Mouse (Mus musculus): Measurements from ENCODE around the gene Ccnd1. TPM values are rescaled to one million over a fixed set of nuclear protein-coding genes. Genes with fewer than 3 reads are reported as not detected.
A peak's percentile ranks its signal among the peaks of the same experiment; 100 is the strongest.

The Ccnd1 gene
- polyA plus RNA-seq (2015; fragmentation: Nextera tagmentation; extraction: Ambion mirVana) = 59.3 and 72.2 TPM in 2 replicates

DNA sequence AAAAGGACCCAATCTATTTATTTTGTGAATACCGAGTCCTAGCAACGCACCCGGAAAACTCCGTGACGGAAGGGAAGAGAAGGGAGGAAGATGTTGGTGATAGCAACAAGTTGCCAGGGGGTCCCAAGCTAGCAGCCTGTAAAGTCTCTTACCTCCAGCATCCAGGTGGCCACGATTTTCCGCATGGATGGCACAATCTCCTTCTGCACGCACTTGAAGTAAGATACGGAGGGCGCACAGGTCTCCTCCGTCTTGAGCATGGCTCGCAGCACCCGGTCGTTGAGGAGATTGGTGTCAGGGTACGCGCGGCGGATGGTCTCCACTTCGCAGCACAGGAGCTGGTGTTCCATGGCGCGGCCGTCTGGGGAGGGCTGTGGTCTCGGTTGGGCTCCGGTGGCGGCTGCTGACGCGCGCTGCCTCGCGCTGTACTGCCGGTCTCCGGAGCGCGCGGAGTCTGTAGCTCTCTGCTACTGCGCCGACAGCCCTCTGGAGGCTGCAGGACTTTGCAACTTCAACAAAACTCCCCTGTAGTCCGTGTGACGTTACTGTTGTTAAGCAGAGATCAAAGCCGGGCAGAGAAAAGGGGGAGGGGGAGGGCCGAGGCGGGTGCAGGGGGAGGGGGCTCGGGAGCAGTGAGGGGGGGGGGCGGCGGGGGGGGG is at the start of gene Ccnd1:
TSS of gene Ccnd1 (minus strand) at position 582 of the 659 bp plus-strand sequence.
- Histone ChIP-seq H3K27me3 (replicated peaks; ENCODE audit: control insufficient read depth, insufficient read depth, low read length) (peaks cover 6% of the 10 kb centered on the region), H3K4me2 (ENCODE audit: low read depth, low read length) (peak within 1 kb of the TSS; percentile 85), H3K27ac (ENCODE audit: low read length) (peak within 1 kb of the TSS; percentile 80), H3K4me3 (ENCODE audit: low read length) (peak within 1 kb of the TSS; percentile 66), H3K9me3 (ENCODE audit: control insufficient read depth, low read length) (no peaks in the 10 kb centered on the region), H3K36me3 (ENCODE audit: control insufficient read depth, insufficient read depth, low read length) (peaks cover 8% of the 10 kb centered on the region; the same call in 1 of the 2 replicates), H3K4me1 (ENCODE audit: control insufficient read depth, insufficient read depth, low read length) (peaks cover 39% of the 10 kb centered on the region), H3K9ac (ENCODE audit: low read depth, low read length) (peak within 1 kb of the TSS; percentile 85)
- under 1% methylated on average over 41 of the region's 45 CpGs for WGBS
- ATAC-seq = peak; percentile 62

DNA sequence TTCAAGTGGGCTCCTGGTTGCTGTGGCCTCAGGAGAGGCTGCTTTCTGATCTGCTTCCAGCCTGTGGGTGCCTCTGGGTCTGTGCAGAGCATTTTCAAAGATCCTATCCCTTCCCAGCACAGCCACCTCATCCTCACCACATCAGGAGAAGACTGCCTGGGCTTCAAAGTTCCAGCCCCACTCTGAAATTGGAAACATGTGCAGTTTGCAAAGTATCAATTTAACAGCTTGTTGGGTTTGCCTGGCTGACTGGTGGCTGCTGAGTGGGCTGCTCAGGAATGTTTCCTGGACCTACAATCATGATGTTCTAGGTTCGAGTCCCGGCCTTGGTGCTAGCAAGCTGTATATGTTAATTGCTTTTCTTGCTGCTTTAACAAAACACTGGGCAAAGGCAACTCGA is 49.1 kb upstream of the Ccnd1 start:
- no peak overlapping the region for H3K4me3 ChIP-seq (ENCODE audit: low read length)
- 68% methylated on average over 3 of the region's 3 CpGs for WGBS
- H3K9ac ChIP-seq (ENCODE audit: low read depth, low read length) = no peak overlapping the region
- no peaks in the 10 kb centered on the region for H3K27me3 ChIP-seq (replicated peaks; ENCODE audit: control insufficient read depth, insufficient read depth, low read length)
- no peaks in the 10 kb centered on the region for H3K4me1 ChIP-seq (ENCODE audit: control insufficient read depth, insufficient read depth, low read length)
- H3K36me3 ChIP-seq (ENCODE audit: control insufficient read depth, insufficient read depth, low read length) = no peaks in the 10 kb centered on the region
- H3K27ac ChIP-seq (ENCODE audit: low read length) = no peak overlapping the region
- H3K4me2 ChIP-seq (ENCODE audit: low read depth, low read length) = no peak overlapping the region
- no peaks in the 10 kb centered on the region for H3K9me3 ChIP-seq (ENCODE audit: control insufficient read depth, low read length)
- no peak for ATAC-seq

DNA sequence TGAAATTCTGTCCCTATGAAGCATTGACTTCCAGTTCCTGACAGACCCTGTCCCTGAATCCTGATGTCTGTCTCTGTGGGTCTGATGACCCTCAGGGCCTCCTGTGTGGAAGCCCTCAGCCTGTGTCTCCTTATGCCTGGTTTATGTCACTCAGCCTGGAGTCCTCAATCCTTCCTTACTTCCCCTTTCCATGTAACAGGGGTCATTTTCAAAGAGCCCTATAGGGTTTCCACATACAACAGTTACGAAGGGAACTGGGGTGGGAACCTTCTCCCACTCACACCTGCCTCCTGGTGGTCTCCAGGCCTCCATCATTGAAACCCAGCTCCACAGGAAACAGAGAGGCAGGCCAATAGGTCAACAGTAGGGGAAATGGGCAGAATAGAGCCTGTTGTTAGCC is 45.4 kb upstream of the Ccnd1 start:
- WGBS = 63% methylated on average over 1 of the region's 1 CpGs

DNA sequence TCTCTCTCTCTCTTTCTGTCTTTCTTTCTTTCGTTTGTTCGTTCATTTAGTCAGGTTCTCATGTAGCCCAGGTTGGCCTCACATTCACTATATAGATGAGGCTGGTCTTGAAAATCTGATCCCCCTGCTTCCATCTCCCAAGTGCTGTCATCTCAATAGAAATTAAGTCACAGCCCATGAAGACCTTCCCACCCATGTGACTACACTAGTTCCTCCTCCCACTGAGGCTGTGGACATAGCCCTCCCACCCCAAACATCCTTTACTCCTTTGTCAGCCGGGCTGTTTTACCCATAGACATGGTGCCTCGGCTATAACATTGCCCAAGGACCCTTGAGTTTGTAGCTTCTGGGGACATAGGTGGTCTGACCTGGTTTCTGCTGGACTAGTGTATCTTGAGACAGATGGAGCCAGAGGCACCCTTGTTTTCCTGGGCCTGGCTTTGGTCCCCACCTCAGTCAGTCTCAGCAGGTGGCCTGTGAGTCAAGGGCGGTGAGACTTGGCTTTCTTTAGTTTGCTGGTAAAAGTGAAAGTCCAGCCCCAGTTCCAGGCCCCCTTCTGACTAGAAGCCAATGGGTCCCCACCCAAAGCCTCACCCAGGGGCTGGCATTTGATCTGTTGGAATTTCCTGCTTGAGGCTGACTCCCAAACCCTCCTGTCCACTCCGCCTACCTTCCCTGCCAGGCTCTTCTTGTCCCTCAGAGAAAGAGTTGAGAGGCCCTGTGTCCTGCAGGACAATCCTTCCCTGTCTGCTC is 42.8 kb upstream of the Ccnd1 start:
- ATAC-seq = peak; percentile 13; the same call in 1 of the 2 replicates
- H3K4me3 ChIP-seq (ENCODE audit: low read length) = no peak overlapping the region
- WGBS = 88% methylated on average over 6 of the region's 6 CpGs
- H3K9me3 ChIP-seq (ENCODE audit: control insufficient read depth, low read length) = no peaks in the 10 kb centered on the region
- H3K36me3 ChIP-seq (ENCODE audit: control insufficient read depth, insufficient read depth, low read length) = no peaks in the 10 kb centered on the region
- no peaks in the 10 kb centered on the region for H3K4me1 ChIP-seq (ENCODE audit: control insufficient read depth, insufficient read depth, low read length)
- H3K4me2 ChIP-seq (ENCODE audit: low read depth, low read length) = no peak overlapping the region
- H3K27ac ChIP-seq (ENCODE audit: low read length) = no peak overlapping the region
- no peak overlapping the region for H3K9ac ChIP-seq (ENCODE audit: low read depth, low read length)
- H3K27me3 ChIP-seq (replicated peaks; ENCODE audit: control insufficient read depth, insufficient read depth, low read length) = no peaks in the 10 kb centered on the region

More for the DNA sequence above, 45.4 kb upstream of the Ccnd1 start:
- no peak for ATAC-seq
- no peak overlapping the region for H3K4me2 ChIP-seq (ENCODE audit: low read depth, low read length)
- H3K27me3 ChIP-seq (replicated peaks; ENCODE audit: control insufficient read depth, insufficient read depth, low read length) = no peaks in the 10 kb centered on the region
- no peak overlapping the region for H3K27ac ChIP-seq (ENCODE audit: low read length)
- H3K9me3 ChIP-seq (ENCODE audit: control insufficient read depth, low read length) = no peaks in the 10 kb centered on the region
- H3K36me3 ChIP-seq (ENCODE audit: control insufficient read depth, insufficient read depth, low read length) = no peaks in the 10 kb centered on the region
- no peaks in the 10 kb centered on the region for H3K4me1 ChIP-seq (ENCODE audit: control insufficient read depth, insufficient read depth, low read length)
- H3K9ac ChIP-seq (ENCODE audit: low read depth, low read length) = no peak overlapping the region
- H3K4me3 ChIP-seq (ENCODE audit: low read length) = no peak overlapping the region

DNA sequence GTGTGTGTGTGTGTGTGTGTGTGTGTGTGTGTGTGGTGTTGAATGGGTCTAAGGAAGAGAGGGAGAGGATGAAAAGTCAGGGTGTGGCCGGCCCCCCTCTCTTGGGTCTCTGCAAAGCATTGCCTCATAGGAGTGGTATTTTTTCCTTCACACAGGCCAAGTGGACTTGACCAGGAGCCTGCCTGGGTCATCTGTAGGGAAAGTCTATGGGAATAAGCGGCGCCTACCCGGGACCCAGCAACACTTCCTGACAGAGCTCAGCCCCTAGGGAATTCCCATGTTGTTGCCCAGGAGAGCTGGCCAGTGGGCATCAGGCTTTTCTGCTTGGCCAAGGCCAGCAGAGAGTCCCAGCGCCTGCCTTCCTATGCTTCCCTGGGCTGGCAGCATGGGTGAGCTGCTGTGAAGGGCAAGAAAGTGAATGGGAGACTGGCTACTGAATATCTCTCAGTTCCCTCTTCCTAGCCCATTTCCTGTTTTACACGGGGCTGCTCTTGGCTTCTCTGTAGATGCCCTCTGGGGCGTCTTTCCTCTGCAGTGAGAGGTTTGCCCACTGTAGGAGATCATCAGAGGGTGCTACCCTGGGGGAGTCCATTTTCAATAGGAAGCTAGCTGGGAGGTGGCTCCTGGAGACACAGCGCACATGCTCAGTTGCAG is 41.8 kb upstream of the Ccnd1 start:
- no peak overlapping the region for H3K27ac ChIP-seq (ENCODE audit: low read length)
- H3K36me3 ChIP-seq (ENCODE audit: control insufficient read depth, insufficient read depth, low read length) = no peaks in the 10 kb centered on the region
- no peak overlapping the region for H3K9ac ChIP-seq (ENCODE audit: low read depth, low read length)
- H3K27me3 ChIP-seq (replicated peaks; ENCODE audit: control insufficient read depth, insufficient read depth, low read length) = no peaks in the 10 kb centered on the region
- WGBS = 72% methylated on average over 8 of the region's 8 CpGs
- no peaks in the 10 kb centered on the region for H3K4me1 ChIP-seq (ENCODE audit: control insufficient read depth, insufficient read depth, low read length)
- H3K4me2 ChIP-seq (ENCODE audit: low read depth, low read length) = no peak overlapping the region
- ATAC-seq = no peak
- H3K4me3 ChIP-seq (ENCODE audit: low read length) = no peak overlapping the region
- H3K9me3 ChIP-seq (ENCODE audit: control insufficient read depth, low read length) = no peaks in the 10 kb centered on the region

DNA sequence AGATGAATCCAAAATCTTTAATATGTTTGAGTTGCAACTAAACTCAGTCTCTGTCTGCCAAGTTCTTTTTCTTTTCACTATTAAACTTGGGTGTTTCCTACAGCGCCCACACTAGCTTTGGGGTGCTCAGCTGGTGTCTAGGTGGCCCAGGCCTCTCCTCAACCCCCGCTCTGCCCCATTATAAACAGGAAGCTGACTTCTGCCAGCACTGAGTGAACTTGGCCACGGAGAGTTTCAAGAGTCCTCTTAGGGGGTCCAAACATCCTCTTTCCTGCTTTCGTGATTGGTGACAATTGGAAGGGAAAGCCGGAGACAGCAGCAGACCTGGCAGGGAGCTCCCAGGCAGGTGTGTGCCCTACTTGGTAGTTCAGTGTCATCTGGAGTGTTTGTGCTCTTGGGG is 40.1 kb upstream of the Ccnd1 start:
- no peaks in the 10 kb centered on the region for H3K36me3 ChIP-seq (ENCODE audit: control insufficient read depth, insufficient read depth, low read length)
- WGBS = 54% methylated on average over 5 of the region's 5 CpGs

DNA sequence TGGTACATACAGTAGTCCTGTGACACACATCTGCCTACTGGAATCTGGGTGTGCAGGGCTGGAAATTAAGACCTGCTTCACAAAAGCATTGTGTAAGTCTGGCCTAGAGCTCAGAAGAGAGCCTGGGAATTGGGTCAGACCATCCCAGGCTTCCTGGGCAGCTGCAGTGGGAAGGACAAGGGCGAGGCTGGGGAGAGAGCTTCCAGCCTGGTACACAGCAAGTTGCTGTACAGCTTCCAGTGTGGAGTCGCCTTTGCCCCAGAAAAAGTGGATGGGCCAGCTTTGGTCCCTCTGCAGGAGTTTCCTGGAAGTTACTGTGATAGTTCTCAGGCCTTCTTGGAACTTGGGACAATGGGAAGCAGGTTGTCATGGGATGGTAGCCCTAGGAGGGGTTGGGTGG is 37.4 kb upstream of the Ccnd1 start:
- no peaks in the 10 kb centered on the region for H3K27me3 ChIP-seq (replicated peaks; ENCODE audit: control insufficient read depth, insufficient read depth, low read length)
- no peaks in the 10 kb centered on the region for H3K36me3 ChIP-seq (ENCODE audit: control insufficient read depth, insufficient read depth, low read length)
- WGBS = 68% methylated on average over 2 of the region's 2 CpGs
- no peak overlapping the region for H3K4me2 ChIP-seq (ENCODE audit: low read depth, low read length)
- H3K9me3 ChIP-seq (ENCODE audit: control insufficient read depth, low read length) = no peaks in the 10 kb centered on the region
- no peak overlapping the region for H3K27ac ChIP-seq (ENCODE audit: low read length)
- H3K9ac ChIP-seq (ENCODE audit: low read depth, low read length) = no peak overlapping the region
- H3K4me3 ChIP-seq (ENCODE audit: low read length) = no peak overlapping the region
- no peak for ATAC-seq
- H3K4me1 ChIP-seq (ENCODE audit: control insufficient read depth, insufficient read depth, low read length) = no peaks in the 10 kb centered on the region

More for the DNA sequence above, 40.1 kb upstream of the Ccnd1 start:
- H3K9ac ChIP-seq (ENCODE audit: low read depth, low read length) = no peak overlapping the region
- no peak for ATAC-seq
- H3K4me2 ChIP-seq (ENCODE audit: low read depth, low read length) = no peak overlapping the region
- no peaks in the 10 kb centered on the region for H3K27me3 ChIP-seq (replicated peaks; ENCODE audit: control insufficient read depth, insufficient read depth, low read length)
- H3K4me3 ChIP-seq (ENCODE audit: low read length) = no peak overlapping the region
- H3K4me1 ChIP-seq (ENCODE audit: control insufficient read depth, insufficient read depth, low read length) = no peaks in the 10 kb centered on the region
- no peak overlapping the region for H3K27ac ChIP-seq (ENCODE audit: low read length)
- no peaks in the 10 kb centered on the region for H3K9me3 ChIP-seq (ENCODE audit: control insufficient read depth, low read length)

DNA sequence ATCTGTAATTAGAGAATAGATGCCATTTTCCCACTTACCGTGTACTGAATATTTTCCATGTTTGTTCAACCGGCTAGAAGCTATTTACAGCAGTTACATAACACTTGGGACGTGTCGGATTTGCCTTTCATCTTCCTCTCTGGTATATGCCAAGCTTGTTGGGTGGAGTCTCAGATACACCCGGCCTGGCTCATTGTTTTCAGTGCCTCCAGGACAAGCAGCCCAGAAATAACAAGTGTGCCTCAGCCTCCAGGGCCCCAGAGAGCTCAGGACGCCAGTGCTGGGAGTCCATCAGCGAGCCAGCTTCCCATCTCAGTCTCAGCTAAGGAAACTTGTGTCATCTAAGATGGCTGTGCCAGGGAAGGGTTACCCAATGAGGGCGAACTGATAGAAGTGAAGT is 33.7 kb upstream of the Ccnd1 start:
- Histone ChIP-seq H3K36me3 (ENCODE audit: control insufficient read depth, insufficient read depth, low read length) (no peaks in the 10 kb centered on the region), H3K27ac (ENCODE audit: low read length) (no peak overlapping the region), H3K27me3 (replicated peaks; ENCODE audit: control insufficient read depth, insufficient read depth, low read length) (no peaks in the 10 kb centered on the region), H3K4me2 (ENCODE audit: low read depth, low read length) (no peak overlapping the region), H3K4me1 (ENCODE audit: control insufficient read depth, insufficient read depth, low read length) (no peaks in the 10 kb centered on the region), H3K9ac (ENCODE audit: low read depth, low read length) (no peak overlapping the region), H3K4me3 (ENCODE audit: low read length) (no peak overlapping the region), H3K9me3 (ENCODE audit: control insufficient read depth, low read length) (no peaks in the 10 kb centered on the region)
- ATAC-seq = no peak
- WGBS = 67% methylated on average over 8 of the region's 8 CpGs

DNA sequence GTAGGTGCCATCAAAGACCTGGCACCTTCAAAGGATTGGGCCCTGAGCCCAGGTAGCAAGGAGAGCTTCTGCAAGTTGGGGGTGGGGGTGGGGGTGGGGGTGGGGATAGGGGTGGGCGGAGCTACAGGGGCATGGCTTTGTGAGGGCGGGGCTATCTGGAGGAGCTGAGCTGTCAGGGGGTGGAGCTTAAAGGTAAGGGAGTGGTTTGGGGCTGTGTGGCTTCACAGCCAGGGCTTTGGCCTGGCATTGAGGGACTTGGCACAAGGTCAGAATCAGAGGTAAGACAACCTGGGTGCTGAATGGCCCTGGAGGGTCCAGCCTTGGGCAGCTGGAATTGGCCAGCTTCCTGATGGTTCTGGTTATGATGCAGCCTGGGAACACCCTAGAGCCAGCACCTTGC is 32.0 kb upstream of the Ccnd1 start:
- Histone ChIP-seq H3K27me3 (replicated peaks; ENCODE audit: control insufficient read depth, insufficient read depth, low read length) (no peaks in the 10 kb centered on the region), H3K4me2 (ENCODE audit: low read depth, low read length) (no peak overlapping the region), H3K36me3 (ENCODE audit: control insufficient read depth, insufficient read depth, low read length) (no peaks in the 10 kb centered on the region), H3K27ac (ENCODE audit: low read length) (no peak overlapping the region), H3K4me1 (ENCODE audit: control insufficient read depth, insufficient read depth, low read length) (no peaks in the 10 kb centered on the region), H3K4me3 (ENCODE audit: low read length) (no peak overlapping the region), H3K9ac (ENCODE audit: low read depth, low read length) (no peak overlapping the region), H3K9me3 (ENCODE audit: control insufficient read depth, low read length) (no peaks in the 10 kb centered on the region)
- WGBS = 38% methylated on average over 2 of the region's 2 CpGs
- no peak for ATAC-seq

Data from intestine, embryonic 16.5 days (tissue).